Mouse (Mus musculus) lung, adult 2 months (tissue): ENCODE data around the gene Mrvi1.

Experiments used
- CTCF ChIP-seq: fragments of 200-500 bp; IDR thresholded peaks from 2 replicates; pipeline ENCODE4 v1.5.1; 2011; ENCODE audit warnings: mild to moderate bottlenecking, low read length, control low read depth; ENCODE audit not compliant: insufficient read depth
- POLR2A ChIP-seq: fragments of 200-500 bp; IDR thresholded peaks from 2 replicates; pipeline ENCODE4 v1.6.1; 2011; ENCODE audit warnings: low read depth, mild to moderate bottlenecking, control low read depth, low read length, borderline replicate concordance; ENCODE audit errors: extremely low read depth

DNA sequence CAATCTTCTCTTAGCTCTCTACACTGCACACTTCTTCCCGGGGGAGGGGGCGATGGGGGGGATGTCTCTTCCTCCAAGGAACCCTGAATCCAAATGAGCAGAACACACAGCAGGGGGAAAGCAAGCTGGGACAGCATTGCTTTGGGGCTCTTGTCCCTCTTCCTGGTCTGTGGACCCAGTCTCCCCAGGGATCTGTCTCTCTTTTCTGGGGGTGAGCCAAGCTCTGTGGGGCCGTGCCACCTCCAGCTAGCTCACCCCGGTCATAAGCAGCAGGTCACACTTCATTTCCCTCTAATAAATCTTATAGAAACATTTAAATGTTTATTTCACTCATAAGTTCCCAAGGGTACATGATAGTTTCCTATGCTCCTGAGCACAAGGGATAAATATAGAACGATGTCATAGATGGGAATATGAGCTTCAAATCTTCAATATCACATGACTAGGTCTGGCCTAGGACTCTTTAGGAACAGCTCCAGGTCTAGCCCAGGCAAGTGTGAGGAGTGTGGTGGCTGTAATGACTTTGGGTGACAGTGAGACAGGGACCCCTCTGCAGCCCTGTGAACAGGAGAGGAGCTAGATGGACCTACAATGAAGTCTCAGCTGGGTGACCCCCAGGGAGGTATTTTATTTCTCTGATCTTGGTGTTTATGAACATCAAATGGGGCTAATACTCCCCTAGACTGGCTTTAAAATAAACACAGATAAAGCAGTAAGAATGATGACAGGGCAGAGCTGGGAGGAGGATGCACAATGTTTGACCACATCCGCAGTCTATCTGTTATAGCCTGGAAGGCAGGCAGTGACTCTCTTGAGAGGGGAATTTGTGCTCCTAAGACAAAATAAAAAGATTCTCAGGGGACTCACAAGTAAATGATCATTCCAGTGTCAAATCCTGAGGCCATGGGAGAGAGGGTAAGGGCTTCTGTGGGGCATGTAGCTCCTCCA, 46.2 kb downstream of the Mrvi1 start:
- TF ChIP-seq POLR2A (no peak), CTCF (no peak)
